Mouse (Mus musculus) kidney, adult 11 months (tissue): ENCODE measurements at regions not wholly inside any gene's neighbourhood (a gene's known extent, or its start where the extent isn't known, plus 50 kb on each side); places are given as distances from the start of the nearest gene placed in this dataset.
A peak's percentile ranks its signal among the peaks of the same experiment; 100 is the strongest.
"Not testable (repeated sequence)": the region's sequence is repeated elsewhere in the genome, so short reads cannot be mapped to it uniquely, and the experiment has no call there.

Experiments used
- DNase-seq: peaks from one replicate; pipeline ENCODE4 v3.0.0; 2022

DNA sequence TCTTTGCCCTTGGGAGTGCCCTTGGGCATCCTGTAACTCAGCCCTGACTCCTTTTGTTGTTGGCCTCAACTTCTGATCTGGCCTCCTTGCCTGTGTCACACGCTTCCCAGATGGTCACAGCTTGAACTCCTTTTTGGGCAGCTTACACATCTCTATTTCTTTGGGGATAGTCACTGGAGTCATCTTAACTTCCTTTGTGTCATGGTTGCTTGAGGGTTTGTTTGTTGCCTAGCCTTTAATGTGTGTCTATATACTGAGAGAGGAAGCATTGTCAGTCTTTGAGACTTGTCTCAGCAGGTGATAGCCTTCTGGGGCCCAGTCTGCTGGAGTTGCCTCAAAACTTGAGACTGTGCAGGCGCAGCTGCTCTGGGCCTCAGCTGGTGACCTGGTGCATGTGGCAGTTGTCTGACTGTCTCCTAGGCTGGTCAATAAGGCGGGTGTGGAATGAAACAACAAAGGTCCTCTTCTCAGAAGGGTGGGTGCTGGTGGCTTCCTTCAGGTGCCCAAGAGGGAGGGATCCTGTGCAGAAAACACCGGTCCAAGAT is 157.5 kb downstream of the Tpra1 start:
- no peak for DNase-seq

GRCm38 (mm10) chr6:89064977-89065580 is 163.0 kb downstream of the Tpra1 start:
- no peak for DNase-seq

GRCm38 (mm10) chr6:89066588-89066987 is 164.5 kb downstream of the Tpra1 start:
- no peak for DNase-seq

GRCm38 (mm10) chr6:89068286-89068685 is 166.2 kb downstream of the Tpra1 start:
- no peak for DNase-seq

GRCm38 (mm10) chr6:89069108-89069507 is 167.1 kb downstream of the Tpra1 start:
- DNase-seq, result no peak

DNA sequence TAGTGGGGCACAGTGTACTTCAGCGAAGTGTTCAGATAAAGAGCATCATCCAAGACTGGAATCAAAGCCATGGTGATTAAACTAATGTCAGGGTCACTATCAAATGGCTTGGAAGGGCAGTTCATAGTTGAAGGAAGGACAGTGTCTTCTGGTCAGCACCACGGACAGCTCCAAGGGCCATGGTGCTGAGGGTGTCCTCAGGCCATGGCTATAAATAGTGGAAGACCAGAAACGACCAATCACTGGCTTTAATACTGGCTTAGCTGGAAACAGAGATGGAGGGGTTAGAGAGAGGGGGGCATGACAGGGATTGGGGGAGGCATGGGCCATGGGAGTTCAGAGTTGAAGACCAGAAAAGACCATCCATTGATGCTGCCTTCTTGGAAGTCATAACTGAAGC is 168.0 kb downstream of the Tpra1 start:
- DNase-seq, result peak; percentile 7

DNA sequence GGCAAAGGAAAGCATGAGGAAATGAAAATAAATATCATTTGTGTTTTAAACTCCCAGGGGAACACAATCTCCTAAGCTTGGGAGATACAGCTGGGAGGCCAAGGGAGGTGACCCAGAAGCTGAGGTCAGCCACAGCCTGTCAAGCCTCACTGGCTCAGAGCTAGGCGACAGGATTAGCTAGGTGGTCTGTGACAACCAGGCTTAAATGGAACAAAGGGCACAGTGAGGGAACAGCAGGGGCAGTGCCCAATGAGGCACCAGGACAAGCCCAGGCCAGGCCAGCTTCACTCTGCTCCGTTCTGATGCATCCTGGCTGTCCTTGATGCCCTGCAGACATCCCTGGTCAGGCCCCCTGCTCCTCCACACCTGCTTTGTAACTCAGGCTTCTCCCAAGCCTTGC is 169.7 kb downstream of the Tpra1 start:
- no peak for DNase-seq

DNA sequence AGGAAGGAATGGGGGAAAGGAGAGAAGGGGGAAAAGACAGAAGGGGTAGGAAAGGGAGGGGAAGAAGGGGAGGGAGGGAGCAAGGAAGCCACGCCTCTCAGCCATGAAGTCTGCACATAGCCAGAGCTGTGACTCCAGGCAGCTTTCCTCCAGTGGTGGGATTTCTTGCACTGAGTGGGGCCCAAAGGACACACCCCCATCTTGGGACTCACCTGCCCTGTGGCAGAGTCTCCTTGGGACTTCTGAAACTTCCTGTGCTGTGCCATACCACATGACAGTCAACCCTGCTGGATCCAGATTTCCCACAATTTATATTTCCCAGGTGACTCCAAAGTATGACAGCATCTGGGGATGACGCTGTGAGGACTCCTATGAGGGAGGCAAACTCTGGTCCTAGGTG is 170.5 kb downstream of the Tpra1 start:
- no peak for DNase-seq

DNA sequence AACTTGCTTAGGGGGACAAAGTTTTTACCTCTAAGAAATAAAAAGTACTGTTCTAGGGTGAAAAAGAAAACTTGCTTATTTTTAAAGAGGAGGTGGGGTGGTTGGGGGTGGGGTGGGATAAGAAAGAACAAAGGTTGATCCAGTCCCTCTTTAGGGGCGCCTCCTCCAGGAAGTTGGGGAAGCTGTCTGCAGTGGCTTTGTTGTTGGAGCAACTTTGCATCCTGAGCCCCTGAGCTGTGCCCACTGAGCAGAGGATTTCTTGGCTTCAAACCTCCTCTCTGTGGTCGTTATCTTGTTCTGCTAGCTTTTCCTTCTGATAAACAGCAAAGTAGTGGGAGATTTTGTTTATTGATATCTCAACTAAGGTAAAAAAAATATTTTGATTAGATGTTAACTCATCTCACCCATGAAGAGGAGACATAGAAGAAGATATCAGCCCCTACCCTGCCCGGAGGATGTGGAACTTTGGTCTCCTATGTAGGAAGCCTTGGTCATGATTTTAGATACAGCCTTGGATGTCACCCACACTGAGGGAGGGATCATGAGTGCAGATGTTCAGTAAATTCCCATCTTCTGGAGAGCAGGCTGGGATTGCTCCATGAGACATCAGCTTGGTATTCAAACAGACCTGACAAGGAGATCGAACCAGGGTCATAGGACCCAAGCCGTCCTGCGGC is 179.7 kb downstream of the Tpra1 start:
- no peak for DNase-seq

GRCm38 (mm10) chr6:89084437-89084836 is 182.4 kb downstream of the Tpra1 start:
- DNase-seq, result no peak

DNA sequence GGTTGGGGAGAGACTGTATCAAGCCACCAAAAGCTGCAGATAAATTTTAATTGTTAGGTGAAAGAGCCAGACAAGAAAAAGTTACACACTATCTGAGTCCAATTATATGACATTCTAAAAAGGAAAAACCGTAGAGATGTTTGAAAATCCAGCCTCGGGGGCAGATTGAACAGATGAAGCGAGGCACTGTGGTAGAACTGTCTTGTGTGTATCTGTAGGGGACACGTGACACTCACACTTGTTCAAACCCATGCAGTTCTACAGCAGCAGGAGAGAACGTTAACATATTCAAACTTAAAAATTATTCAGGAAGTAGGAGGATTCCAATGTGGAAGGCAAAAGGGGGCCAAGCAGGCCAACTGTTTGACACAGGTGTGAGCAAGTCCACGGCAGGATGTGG is 183.1 kb downstream of the Tpra1 start:
- no peak for DNase-seq

DNA sequence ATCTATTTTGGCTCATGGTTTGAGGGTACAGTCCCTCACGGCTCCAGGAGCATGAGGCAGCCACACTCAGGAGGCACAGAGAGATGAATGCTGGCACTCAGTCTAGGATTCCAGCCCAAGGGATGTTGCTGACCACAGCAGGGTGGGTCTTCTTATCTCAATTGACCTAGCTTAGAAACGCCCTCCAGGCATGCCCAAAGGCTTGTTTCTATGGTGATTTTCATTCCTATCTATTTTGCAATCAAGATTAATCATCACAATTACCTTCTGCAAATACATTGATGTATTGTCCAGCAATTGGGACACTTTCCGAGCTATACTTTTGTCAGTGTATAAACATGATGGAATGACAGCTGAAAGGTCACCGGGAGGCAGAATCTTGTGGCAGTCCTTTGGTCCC is 185.6 kb downstream of the Tpra1 start:
- DNase-seq, result no peak

DNA sequence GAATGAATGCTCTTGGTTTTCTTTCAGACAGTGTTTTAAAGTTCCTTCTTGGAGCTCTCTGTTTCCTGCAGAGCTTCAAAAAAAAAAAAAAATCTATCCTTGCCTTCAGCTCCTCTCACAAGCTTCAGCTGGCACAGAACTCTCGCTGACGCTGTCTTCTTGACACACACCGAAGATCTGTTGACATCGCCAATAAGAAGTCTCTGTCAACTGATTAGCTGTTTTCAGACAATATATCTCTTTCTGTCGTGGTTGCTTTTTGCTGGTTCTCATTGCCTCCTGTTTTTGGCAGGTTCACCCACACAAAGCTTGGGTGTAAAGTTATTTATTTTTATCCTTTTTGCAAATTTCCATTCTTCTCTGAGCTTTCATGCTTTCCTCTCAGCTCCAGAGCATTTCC is 188.0 kb downstream of the Tpra1 start:
- no peak for DNase-seq

- no peak for DNase-seq
Measured at GRCm38 (mm10) chr6:89095911-89096310, 193.9 kb downstream of the Tpra1 start.

- no peak for DNase-seq
Measured at GRCm38 (mm10) chr6:89097531-89097930, 195.5 kb downstream of the Tpra1 start.

- DNase-seq, result no peak
Measured at GRCm38 (mm10) chr6:89119241-89119640, 217.2 kb downstream of the Tpra1 start.

DNA sequence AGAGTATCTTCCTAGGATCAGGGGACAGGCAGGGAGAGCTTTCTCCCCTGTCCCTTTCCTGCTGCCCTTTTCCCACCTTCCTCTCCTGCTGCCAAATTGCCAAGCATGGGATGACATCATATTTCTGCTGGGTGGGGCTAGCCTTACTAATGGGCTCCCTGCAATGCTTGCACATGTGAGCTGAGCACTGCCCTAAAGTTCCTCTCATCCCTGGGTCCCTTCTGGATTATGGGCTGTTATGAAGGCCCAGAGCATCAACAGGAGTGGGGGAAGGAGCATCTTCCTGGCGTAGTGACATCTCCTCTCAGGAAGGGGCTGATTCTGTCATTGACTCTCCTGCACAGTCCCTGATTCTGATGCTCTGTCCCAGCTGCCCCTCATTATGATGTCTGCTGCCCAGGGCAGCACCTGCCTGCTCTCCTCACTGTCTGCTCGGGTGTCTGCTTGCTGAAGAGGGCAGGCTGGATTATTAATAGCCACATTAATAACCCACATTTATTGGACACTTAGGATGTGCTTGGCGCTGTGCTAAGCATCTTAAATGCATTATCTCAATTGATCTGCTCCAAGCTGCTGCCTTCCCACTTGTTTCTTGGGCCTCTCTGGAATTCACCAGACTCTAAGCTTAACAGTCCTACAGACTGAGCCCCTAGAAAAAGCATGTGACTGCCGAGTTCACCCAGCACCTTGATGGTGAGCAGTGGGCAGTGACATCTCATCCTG is 219.1 kb downstream of the Tpra1 start:
- DNase-seq, result no peak

DNA sequence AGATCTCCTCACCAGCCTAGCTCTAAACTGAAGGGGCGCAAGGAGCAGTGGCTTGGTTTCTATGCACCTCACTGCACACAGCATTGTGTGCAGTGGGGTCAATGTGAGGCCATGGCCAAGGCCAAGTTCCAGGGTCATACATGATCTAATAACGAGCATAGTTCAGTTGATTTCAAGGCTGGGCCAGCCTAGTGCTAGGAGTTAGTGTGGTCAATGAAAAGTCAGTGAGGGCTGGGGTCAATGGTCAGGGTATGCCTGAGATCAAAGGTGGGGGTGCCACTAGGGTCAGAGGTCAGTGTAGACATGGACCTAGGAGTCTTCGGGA is 219.7 kb downstream of the Tpra1 start:
- no peak for DNase-seq

GRCm38 (mm10) chr6:89125916-89126315 is 223.9 kb downstream of the Tpra1 start:
- no peak for DNase-seq

DNA sequence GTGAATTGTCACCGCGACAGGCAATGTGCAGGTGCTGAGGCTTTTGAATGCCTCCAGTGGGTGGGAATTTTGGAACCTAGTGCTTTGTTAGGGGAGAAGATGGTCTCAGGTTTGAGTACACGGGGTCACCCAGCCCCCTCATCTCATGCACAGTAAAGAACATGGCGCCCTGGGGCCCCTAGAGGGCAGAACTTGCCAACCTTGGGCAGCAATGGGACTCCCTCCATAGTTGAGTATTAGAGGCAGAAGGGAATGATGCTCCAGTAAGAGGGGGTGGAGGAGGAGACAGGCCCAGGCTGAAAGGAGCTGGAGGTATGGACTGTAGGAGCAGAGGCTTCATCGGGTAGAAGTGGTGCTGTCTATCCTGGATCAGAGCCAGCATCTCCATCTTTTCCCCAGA is 226.1 kb downstream of the Tpra1 start:
- DNase-seq, result not testable (repeated sequence)

DNA sequence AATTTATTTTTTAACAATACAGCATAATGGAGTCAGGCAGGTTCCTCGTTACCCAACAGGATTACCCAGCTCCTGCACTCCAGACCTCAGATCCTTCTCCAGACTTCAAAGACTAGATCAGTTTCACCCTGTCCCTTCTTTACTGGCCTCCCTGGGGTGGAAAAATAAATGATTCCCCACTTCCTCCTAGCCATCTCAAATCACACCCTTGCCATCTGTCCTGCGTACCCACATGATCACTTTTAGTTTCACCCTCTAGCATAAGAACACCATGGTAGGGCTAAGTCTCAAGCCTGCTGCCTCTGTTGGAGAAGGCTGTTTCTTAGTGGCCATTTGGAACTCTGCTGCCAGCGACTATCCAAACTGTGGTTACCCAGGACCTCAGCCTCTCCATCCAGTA is 222.0 kb downstream of the Plxna1 start:
- DNase-seq, result no peak

GRCm38 (mm10) chr6:89153027-89153662 is 209.3 kb downstream of the Plxna1 start:
- DNase-seq, result no peak

GRCm38 (mm10) chr6:89157501-89157900 is 204.9 kb downstream of the Plxna1 start:
- no peak for DNase-seq

GRCm38 (mm10) chr6:89160051-89160450 is 202.4 kb downstream of the Plxna1 start:
- DNase-seq, result no peak
